Mouse (Mus musculus) MEL (cell line): ENCODE measurements around the gene Ube4a. TPM values are rescaled to one million over a fixed set of nuclear protein-coding genes. Genes with fewer than 3 reads are reported as not detected.

ENCODE experiments used
- DNase-seq: peaks from one replicate; pipeline ENCODE4 v3.0.0; 2011; ENCODE audit warnings: low read depth, low spot score
- H3K27ac ChIP-seq: 2 replicates; pipeline ENCODE4 v1.5.1; 2012; ENCODE audit warnings: low read depth, mild to moderate bottlenecking, control low read depth, low read length, moderate library complexity; ENCODE audit not compliant: control insufficient read depth
- H3K27me3 ChIP-seq, 2 experiments: fragments of 150-350 bp in 1 of 2; sonication (generic) in 1 of 2; 2 replicates each; pipeline ENCODE4 v1.6.1; 2012; ENCODE audit warnings: low read length in 2 of 2, mild to moderate bottlenecking in 2 of 2, improper control_type of control experiment in 1 of 2, moderate library complexity in 1 of 2; ENCODE audit not compliant: insufficient read depth in 2 of 2, control insufficient read depth in 1 of 2
- H3K36me3 ChIP-seq, 2 experiments: 2 replicates each; pipeline ENCODE4 v1.6.1; 2012 to 2014; ENCODE audit warnings: low read length in 2 of 2, improper control_type of control experiment in 1 of 2, inconsistent platforms in 1 of 2, mild to moderate bottlenecking in 1 of 2; ENCODE audit not compliant: insufficient read depth in 2 of 2, control insufficient read depth in 1 of 2
- H3K4me1 ChIP-seq, 2 experiments: fragments of 150-350 bp in 1 of 2; sonication (generic) in 1 of 2; 2 replicates each; pipeline ENCODE4 v1.6.1; 2012; ENCODE audit warnings: low read length in 2 of 2, improper control_type of control experiment in 1 of 2, mild to moderate bottlenecking in 1 of 2; ENCODE audit not compliant: insufficient read depth in 2 of 2, control insufficient read depth in 1 of 2
- H3K4me3 ChIP-seq, 2 experiments: fragments of 150-350 bp in 1 of 2; sonication (generic) in 1 of 2; 2 replicates each; pipeline ENCODE4 v1.5.1; 2012; ENCODE audit warnings: low read depth in 2 of 2, low read length in 2 of 2, mild to moderate bottlenecking in 2 of 2, moderate library complexity in 2 of 2, control low read depth in 1 of 2, improper control_type of control experiment in 1 of 2; ENCODE audit not compliant: control insufficient read depth in 1 of 2, insufficient read depth in 1 of 2
- H3K79me2 ChIP-seq: 2 replicates; pipeline ENCODE4 v1.6.1; 2012; ENCODE audit warnings: mild to moderate bottlenecking, low read length, moderate library complexity; ENCODE audit not compliant: control insufficient read depth, poor library complexity, insufficient read depth
- H3K9ac ChIP-seq: 2 replicates; pipeline ENCODE4 v1.6.1; 2012; ENCODE audit warnings: low read depth, mild to moderate bottlenecking, control low read depth, low read length, moderate library complexity; ENCODE audit not compliant: control insufficient read depth, poor library complexity, severe bottlenecking
- H3K9me3 ChIP-seq: fragments of 150-350 bp; sonication (generic); replicated peaks from 2 replicates; pipeline ENCODE4 v1.6.1; 2012; ENCODE audit warnings: mild to moderate bottlenecking, low read length, improper control_type of control experiment, moderate library complexity; ENCODE audit not compliant: insufficient read depth
- CHD2 ChIP-seq: IDR thresholded peaks from 2 replicates; pipeline ENCODE4 v1.6.1; 2011; ENCODE audit warnings: low read length, improper control_type of control experiment
- CTCF ChIP-seq, 3 experiments: IDR thresholded peaks in 2 of 3; conservative IDR thresholded peaks in 1 of 3; 2 replicates each; pipeline ENCODE4 v1.5.1; 2011 to 2012; ENCODE audit warnings: low read length in 3 of 3, low read depth in 2 of 3, mild to moderate bottlenecking in 2 of 3, improper control_type of control experiment in 1 of 3, inconsistent platforms in 1 of 3, mixed read lengths in 1 of 3, moderate library complexity in 1 of 3; ENCODE audit not compliant: control insufficient read depth in 1 of 3, insufficient read depth in 1 of 3, poor library complexity in 1 of 3, severe bottlenecking in 1 of 3
- E2F4 ChIP-seq: IDR thresholded peaks from 2 replicates; pipeline ENCODE4 v1.6.1; 2011; ENCODE audit warnings: low read depth, low read length, improper control_type of control experiment, borderline replicate concordance
- EP300 ChIP-seq, 2 experiments: IDR thresholded peaks; 2 replicates each; pipeline ENCODE4 v1.6.1; 2011; ENCODE audit warnings: improper control_type of control experiment in 2 of 2, low read length in 2 of 2, low read depth in 1 of 2, mild to moderate bottlenecking in 1 of 2
- ETS1 ChIP-seq: IDR thresholded peaks from 2 replicates; pipeline ENCODE4 v1.6.1; 2012; ENCODE audit warnings: low read depth, mild to moderate bottlenecking, inconsistent platforms, low read length, improper control_type of control experiment, moderate library complexity
- GABPA ChIP-seq: IDR thresholded peaks from 2 replicates; pipeline ENCODE4 v1.6.1; 2012; ENCODE audit warnings: low read depth, mild to moderate bottlenecking, inconsistent platforms, low read length, improper control_type of control experiment, moderate library complexity
- GATA1 ChIP-seq: IDR thresholded peaks from 2 replicates; pipeline ENCODE4 v1.6.1; 2011; ENCODE audit warnings: low read depth, low read length, improper control_type of control experiment
- MAFK ChIP-seq: IDR thresholded peaks from 2 replicates; pipeline ENCODE4 v1.6.1; 2011; ENCODE audit warnings: low read depth, mild to moderate bottlenecking, low read length, improper control_type of control experiment, borderline replicate concordance
- MAX ChIP-seq: IDR thresholded peaks from 2 replicates; pipeline ENCODE4 v1.6.1; 2011; ENCODE audit warnings: low read length, improper control_type of control experiment
- MEF2A ChIP-seq: IDR thresholded peaks from 2 replicates; pipeline ENCODE4 v1.6.1; 2014; ENCODE audit warnings: low read depth, mild to moderate bottlenecking, inconsistent platforms, low read length, improper control_type of control experiment; ENCODE audit not compliant: poor library complexity, insufficient replicate concordance, severe bottlenecking; ENCODE audit errors: extremely low read depth
- MXI1 ChIP-seq: IDR thresholded peaks from 2 replicates; pipeline ENCODE4 v1.6.1; 2011; ENCODE audit warnings: mild to moderate bottlenecking, low read depth, low read length, improper control_type of control experiment
- NELFE ChIP-seq: IDR thresholded peaks from 2 replicates; pipeline ENCODE4 v1.6.1; 2011; ENCODE audit warnings: low read depth, low read length, improper control_type of control experiment
- NRF1 ChIP-seq: IDR thresholded peaks from 2 replicates; pipeline ENCODE4 v1.6.1; 2014; ENCODE audit warnings: low read depth, mild to moderate bottlenecking, inconsistent platforms, low read length, improper control_type of control experiment, moderate library complexity; ENCODE audit not compliant: poor library complexity, insufficient read depth, severe bottlenecking
- POLR2A ChIP-seq, 2 experiments: IDR thresholded peaks; 2 replicates each; pipeline ENCODE4 v1.6.1; 2011 to 2012; ENCODE audit warnings: low read length in 2 of 2, mild to moderate bottlenecking in 2 of 2, control low read depth in 1 of 2, improper control_type of control experiment in 1 of 2, low read depth in 1 of 2, moderate library complexity in 1 of 2; ENCODE audit not compliant: control insufficient read depth in 1 of 2, insufficient read depth in 1 of 2, poor library complexity in 1 of 2
- POLR2AphosphoS5 ChIP-seq: IDR thresholded peaks from 2 replicates; pipeline ENCODE4 v1.6.1; 2012; ENCODE audit warnings: low read depth, borderline replicate concordance, mild to moderate bottlenecking, inconsistent platforms, low read length, moderate library complexity, mixed read lengths
- RCOR1 ChIP-seq: IDR thresholded peaks from 2 replicates; pipeline ENCODE4 v1.6.1; 2012; ENCODE audit warnings: low read depth, mild to moderate bottlenecking, inconsistent platforms, low read length, improper control_type of control experiment
- SIN3A ChIP-seq: IDR thresholded peaks from 2 replicates; pipeline ENCODE4 v1.6.1; 2012; ENCODE audit warnings: low read length, improper control_type of control experiment, inconsistent platforms
- TBP ChIP-seq: IDR thresholded peaks from 2 replicates; pipeline ENCODE4 v1.8.0; 2011; ENCODE audit warnings: low read depth, low read length, improper control_type of control experiment
- UBTF ChIP-seq: IDR thresholded peaks from 2 replicates; pipeline ENCODE4 v1.6.1; 2012; ENCODE audit warnings: low read depth, mild to moderate bottlenecking, inconsistent platforms, low read length, improper control_type of control experiment, moderate library complexity, borderline replicate concordance; ENCODE audit not compliant: insufficient read depth
- USF1 ChIP-seq: IDR thresholded peaks from 2 replicates; pipeline ENCODE4 v1.6.1; 2014; ENCODE audit warnings: low read depth, mild to moderate bottlenecking, inconsistent platforms, low read length, improper control_type of control experiment, moderate library complexity
- ZC3H11A ChIP-seq: IDR thresholded peaks from 2 replicates; pipeline ENCODE4 v1.6.1; 2012; ENCODE audit warnings: low read depth, mild to moderate bottlenecking, inconsistent platforms, low read length, improper control_type of control experiment
- ZMIZ1 ChIP-seq: IDR thresholded peaks from 2 replicates; pipeline ENCODE4 v1.6.1; 2012; ENCODE audit warnings: low read depth, mild to moderate bottlenecking, inconsistent platforms, low read length, improper control_type of control experiment, moderate library complexity
- ZNF384 ChIP-seq: IDR thresholded peaks from 2 replicates; pipeline ENCODE4 v1.6.1; 2012; ENCODE audit warnings: low read depth, mild to moderate bottlenecking, inconsistent platforms, low read length, improper control_type of control experiment
- polyA plus RNA-seq, 2 experiments: library from polyadenylated mRNA; stranded (reverse) in 1 of 2; unstranded in 1 of 2; fragments of >175 nt in 1 of 2; fragments of >200 nt in 1 of 2; gene quantifications; 2 replicates each; pipeline versions ENCODE4 v1.2.1 to v1.2.4; 2012; ENCODE audit warnings: low replicate concordance in 2 of 2, low read depth in 1 of 2; ENCODE audit not compliant: insufficient read length in 2 of 2, insufficient read depth in 1 of 2, missing spikeins in 1 of 2
- total RNA-seq: library from RNA; depleted of rRNA; stranded (reverse); fragments of 300-350 nt; gene quantifications from 2 replicates; pipeline ENCODE4 v1.2.3, GENCODE M21; 2012

Gene Ube4a
- total and polyA plus RNA-seq, 3 experiments = 24.2 to 37.9 (median 32.8) TPM

DNA sequence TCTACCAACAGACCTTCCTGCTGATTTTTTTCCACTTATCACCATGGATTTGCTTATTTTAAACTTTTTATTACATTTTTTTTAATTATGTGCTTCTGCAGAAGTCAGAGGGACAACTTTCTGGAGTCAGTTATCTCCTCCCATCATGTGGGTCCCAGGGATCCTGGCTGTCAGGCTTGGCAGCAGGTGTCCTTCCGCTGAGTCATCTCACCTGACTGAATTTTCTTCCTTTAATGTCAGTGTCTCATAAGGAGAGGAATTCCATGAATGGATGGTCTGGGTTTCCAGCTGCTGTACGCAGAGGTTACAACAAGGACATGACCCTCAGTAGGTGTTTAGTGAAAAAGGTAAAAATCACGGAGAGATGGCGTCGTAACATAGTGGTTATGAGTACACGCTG is 74.2 kb downstream of the Ube4a start:
- no peaks in the 10 kb centered on the region for H3K9me3 ChIP-seq
- no peak overlapping the region for H3K4me3 ChIP-seq
- no peak overlapping the region for H3K9ac ChIP-seq
- H3K36me3 ChIP-seq = peaks cover 0 to 17% of the 10 kb centered on the region in 2 experiments; a peak in 2 of 4 replicates
- DNase-seq = no peak
- H3K79me2 ChIP-seq = no peaks in the 10 kb centered on the region
- TF ChIP-seq UBTF (no peak), ZNF384 (no peak), ZC3H11A (no peak), RCOR1 (no peak), ETS1 (no peak), POLR2AphosphoS5 (no peak), NRF1 (no peak), USF1 (no peak), GATA1 (no peak), SIN3A (no peak), MAFK (no peak), EP300 (IDR thresholded peaks at IDR 0.05; ENCODE audit: low read depth in 1 of 2, low read length in 2 of 2) (no peak), MEF2A (no peak), CHD2 (no peak), CTCF (IDR thresholded peaks at IDR 0.05 in 2 of 3, conservative IDR thresholded peaks at IDR 0.05 in 1 of 3; ENCODE audit: control insufficient read depth in 1 of 3, insufficient read depth in 1 of 3, low read depth in 2 of 3, low read length in 3 of 3, poor library complexity in 1 of 3, severe bottlenecking in 1 of 3) (no peak), MAX (no peak), POLR2A (IDR thresholded peaks at IDR 0.05; ENCODE audit: control insufficient read depth in 1 of 2, insufficient read depth in 1 of 2, low read depth in 1 of 2, low read length in 2 of 2, poor library complexity in 1 of 2) (no peak), GABPA (no peak), TBP (no peak)
- TF ChIP-seq, all 39 proteins: peak for 0
- no peak overlapping the region for H3K27ac ChIP-seq
- H3K27me3 ChIP-seq = peaks cover 0 to 3% of the 10 kb centered on the region in 2 experiments; a peak in 1 of 4 replicates
- peaks cover 0 to 23% of the 10 kb centered on the region in 2 experiments; a peak in 3 of 4 replicates for H3K4me1 ChIP-seq

DNA sequence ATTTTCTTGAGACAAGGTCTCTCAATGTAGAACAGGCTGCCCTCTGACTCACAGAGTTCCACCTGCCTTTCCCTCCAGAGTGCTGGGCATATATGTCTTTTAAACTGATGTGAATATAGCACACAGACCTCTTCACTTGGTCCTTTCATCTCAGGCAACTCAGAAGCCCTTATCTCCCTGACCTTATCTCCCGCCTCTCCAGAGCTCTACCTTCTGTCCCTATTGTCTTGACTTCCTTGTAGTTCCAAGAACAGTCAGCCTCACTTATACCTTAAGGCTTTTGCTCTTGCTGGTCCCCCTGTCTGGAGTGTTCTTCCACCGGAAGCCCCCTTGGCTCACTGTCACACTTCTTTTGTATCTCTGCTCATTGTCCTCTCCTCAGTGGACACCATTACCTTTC is 75.3 kb downstream of the Ube4a start:
- H3K4me3 ChIP-seq = no peak overlapping the region
- H3K4me1 ChIP-seq = peaks cover 0 to 23% of the 10 kb centered on the region in 2 experiments; a peak in 3 of 4 replicates
- TF ChIP-seq E2F4 (peak; percentile 56; the same call in 1 of the 2 replicates), MAFK (no peak), USF1 (no peak), TBP (no peak), MXI1 (no peak), ZNF384 (no peak), NELFE (no peak), CHD2 (no peak), ZC3H11A (no peak), ETS1 (no peak), GATA1 (peak; percentile 82), ZMIZ1 (no peak), SIN3A (no peak), MAX (no peak)
- TF ChIP-seq, all 39 proteins: peak for 2
- Histone ChIP-seq H3K9me3 (no peaks in the 10 kb centered on the region), H3K27me3 (peaks cover 0 to 5% of the 10 kb centered on the region in 2 experiments; a peak in 1 of 4 replicates), H3K36me3 (peaks cover 0 to 15% of the 10 kb centered on the region in 2 experiments; a peak in 2 of 4 replicates), H3K9ac (no peak overlapping the region), H3K79me2 (no peaks in the 10 kb centered on the region), H3K27ac (no peak overlapping the region)
- DNase-seq = no peak
